Mouse (Mus musculus) erythroblast, embryonic 14.5 days (primary cell): ENCODE results near the gene Jmjd1c.

ENCODE experiments used
- GATA1 ChIP-seq: IDR thresholded peaks from 2 replicates; pipeline ENCODE4 v1.6.1; 2012; ENCODE audit warnings: low read length, inconsistent platforms, mixed read lengths
- TAL1 ChIP-seq: IDR thresholded peaks from 3 replicates; pipeline ENCODE4 v1.6.1; 2012; ENCODE audit warnings: low read length, inconsistent platforms, mixed read lengths

- TF ChIP-seq GATA1: no peak
- TF ChIP-seq TAL1: no peak
These were observed 81.0 kb downstream of the Jmjd1c start for GRCm38 (mm10) chr10:67176932-67177331.
